Mouse (Mus musculus): ENCODE results near the gene Ttc1. TPM values are rescaled to one million over a fixed set of nuclear protein-coding genes. Genes with fewer than 3 reads are reported as not detected.

The Ttc1 gene
- 10 to 100 TPM; 49.3 to 56.7 TPM for total RNA-seq (2021)

- intact Hi-C loops (cut with DNase I): loop anchor here (5.0 kb wide), 1 partner anchor 65 kb away; the partner anchor contains the start of gene Pwwp2a
- peak; percentile 96 for DNase-seq
Observed at GRCm38 (mm10) chr11:43747233-43748226, at the start of gene Ttc1. Gene Ttc1 (minus strand): TSS chr11:43748008.

GRCm38 (mm10) chr11:43795992-43796391 is 48.2 kb upstream of the Ttc1 start:
- intact Hi-C loops (cut with DNase I): no loop called here
- DNase-seq: no peak

- DNase-seq: peak in 1 of 2 experiments; percentile 26
Observed at GRCm38 (mm10) chr11:43790446-43790845, 42.6 kb upstream of the Ttc1 start.

DNA sequence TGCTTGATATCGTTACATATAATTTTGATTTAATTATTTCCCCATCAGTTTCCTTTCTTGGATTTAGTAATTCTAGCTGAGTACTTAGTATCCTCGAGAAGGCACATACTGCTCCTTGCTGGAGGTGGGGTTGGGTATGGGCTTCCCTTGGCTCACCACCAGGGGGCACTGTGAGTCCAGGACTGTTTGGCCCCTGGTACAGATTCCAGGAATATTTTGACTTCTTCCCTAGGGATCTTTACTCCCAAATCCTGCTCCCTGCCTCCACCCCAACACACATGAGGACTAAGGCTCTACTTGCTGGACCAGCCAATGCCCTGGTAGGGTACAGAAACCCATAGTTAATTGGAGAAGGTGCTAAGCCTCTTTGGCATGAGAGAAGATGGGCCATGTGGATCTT is 36.0 kb upstream of the Ttc1 start:
- peak; percentile 71 to 78 for DNase-seq
- intact Hi-C loops (cut with DNase I): loop anchor here (2.0 to 5.0 kb wide), 4 partner anchors 53 to 669 kb away; no protein-coding TSS in a partner anchor

More at GRCm38 (mm10) chr11:43790446-43790845, 42.6 kb upstream of the Ttc1 start:
- intact Hi-C loops (cut with DNase I): no loop called here

DNA sequence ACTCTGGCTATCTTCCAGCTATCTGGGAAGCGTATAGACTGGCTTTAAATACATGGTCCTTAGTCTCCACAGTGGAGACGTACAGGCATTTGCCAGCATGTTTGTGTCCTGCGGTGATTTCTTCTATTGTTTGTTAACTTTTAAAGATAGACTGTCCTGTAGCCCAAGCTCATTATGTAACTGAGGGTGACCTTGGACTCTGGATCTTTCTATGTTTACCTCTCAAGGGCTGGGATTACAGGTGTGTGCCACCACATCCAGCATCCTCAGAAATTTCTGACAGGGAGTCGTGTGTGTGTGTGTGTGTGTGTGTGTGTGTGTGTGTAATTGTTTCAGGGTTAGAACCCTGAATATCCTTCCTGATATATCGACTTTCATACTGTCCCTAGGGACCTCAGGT is 35.3 kb upstream of the Ttc1 start:
- intact Hi-C loops (cut with DNase I): loop anchor here (2.0 to 5.0 kb wide), 4 partner anchors 54 to 669 kb away; no protein-coding TSS in a partner anchor
- no peak for DNase-seq

DNA sequence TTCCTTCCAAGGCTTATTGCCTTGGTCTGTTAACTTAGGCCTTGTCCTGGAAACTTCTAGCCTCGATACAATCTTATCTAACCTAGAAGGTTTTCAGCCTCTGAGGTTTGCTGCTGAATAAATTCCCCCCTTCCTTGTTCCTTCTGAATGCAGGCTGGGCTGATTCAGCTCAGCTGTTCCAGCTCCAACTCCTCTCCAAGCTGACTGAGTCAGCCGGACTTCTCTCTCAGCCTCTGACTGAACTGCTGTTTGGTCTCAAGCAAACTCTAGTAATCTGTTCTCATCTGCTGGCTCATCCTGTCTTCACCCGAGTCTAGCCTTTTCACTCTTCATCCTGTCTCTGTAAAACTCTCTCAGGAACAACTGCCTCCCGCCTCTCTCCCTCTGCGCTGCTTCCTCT is 31.7 kb upstream of the Ttc1 start:
- no peak for DNase-seq
- intact Hi-C loops (cut with DNase I): no loop called here

GRCm38 (mm10) chr11:43776324-43776694 is 28.5 kb upstream of the Ttc1 start:
- intact Hi-C loops (cut with DNase I): no loop called here
- DNase-seq: no peak

DNA sequence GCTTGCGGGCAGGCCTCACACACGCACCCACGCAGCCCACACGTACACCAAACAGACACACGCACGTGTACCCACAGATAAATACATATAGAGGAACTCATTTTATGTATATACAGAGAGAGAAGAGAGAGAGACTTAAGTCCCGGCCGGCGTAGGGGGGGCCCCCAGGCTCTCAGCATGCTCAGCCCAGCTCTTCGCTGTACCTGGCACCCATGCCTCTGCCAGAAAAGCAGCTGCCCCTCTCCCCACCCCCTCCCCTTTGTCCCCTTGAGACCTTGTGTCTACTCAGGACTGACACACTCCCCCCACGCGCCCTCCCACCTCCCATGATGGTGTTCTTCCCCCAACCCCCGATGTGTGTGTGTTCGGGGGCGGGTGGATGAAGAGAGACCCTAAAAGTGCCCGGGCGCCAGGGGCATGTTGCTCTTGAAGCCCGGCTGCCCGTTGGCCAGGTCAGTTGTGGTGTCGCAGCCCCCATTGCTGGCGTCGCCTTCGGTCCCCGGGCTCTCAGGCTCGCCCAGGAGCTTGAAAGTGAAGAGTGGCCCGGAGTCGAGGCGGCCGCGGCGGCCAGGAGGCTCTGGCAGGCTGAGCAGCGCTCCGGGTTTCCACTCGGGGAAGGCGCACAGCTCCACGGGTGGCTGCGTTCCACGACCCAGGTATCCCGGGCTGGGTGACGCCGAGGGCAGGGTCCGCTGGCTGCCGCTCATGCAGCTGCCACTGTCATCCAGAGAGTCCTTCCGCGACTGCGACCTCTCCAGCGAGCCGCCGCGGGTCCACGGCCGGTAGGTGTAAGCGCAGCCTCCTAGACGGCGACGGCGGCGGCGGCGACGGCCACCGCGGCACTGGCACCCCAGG is 27.9 kb upstream of the Ttc1 start:
- DNase-seq: no peak

DNA sequence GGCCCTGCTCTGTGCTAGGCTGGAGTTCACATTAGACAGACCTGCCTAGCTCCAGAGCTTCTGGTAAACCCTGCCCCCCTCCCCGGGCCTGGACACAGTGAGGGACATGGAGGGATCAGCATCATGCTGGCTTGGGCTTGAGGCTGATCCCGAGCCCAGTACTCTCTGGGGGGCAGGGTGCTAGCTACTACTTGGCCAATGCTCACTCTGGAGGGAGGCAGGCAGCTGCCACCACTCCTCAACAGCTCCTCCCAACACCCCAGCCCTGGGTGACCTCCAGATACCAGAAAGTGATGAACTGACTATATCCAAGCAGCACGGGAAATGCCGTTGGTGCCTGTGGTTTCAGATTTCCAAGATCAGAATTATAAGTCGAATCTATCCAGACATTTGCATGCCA is 25.9 kb upstream of the Ttc1 start:
- intact Hi-C loops (cut with DNase I): no loop called here
- DNase-seq: no peak

More for the DNA sequence above, 27.9 kb upstream of the Ttc1 start:
- intact Hi-C loops (cut with DNase I): no loop called here

GRCm38 (mm10) chr11:43770110-43770509 is 22.3 kb upstream of the Ttc1 start:
- no peak for DNase-seq
- intact Hi-C loops (cut with DNase I): no loop called here

GRCm38 (mm10) chr11:43767749-43768148 is 19.9 kb upstream of the Ttc1 start:
- intact Hi-C loops (cut with DNase I): loop anchor here (1.0 to 5.0 kb wide), 4 partner anchors 70 to 685 kb away; no protein-coding TSS in a partner anchor
- DNase-seq: no peak

DNA sequence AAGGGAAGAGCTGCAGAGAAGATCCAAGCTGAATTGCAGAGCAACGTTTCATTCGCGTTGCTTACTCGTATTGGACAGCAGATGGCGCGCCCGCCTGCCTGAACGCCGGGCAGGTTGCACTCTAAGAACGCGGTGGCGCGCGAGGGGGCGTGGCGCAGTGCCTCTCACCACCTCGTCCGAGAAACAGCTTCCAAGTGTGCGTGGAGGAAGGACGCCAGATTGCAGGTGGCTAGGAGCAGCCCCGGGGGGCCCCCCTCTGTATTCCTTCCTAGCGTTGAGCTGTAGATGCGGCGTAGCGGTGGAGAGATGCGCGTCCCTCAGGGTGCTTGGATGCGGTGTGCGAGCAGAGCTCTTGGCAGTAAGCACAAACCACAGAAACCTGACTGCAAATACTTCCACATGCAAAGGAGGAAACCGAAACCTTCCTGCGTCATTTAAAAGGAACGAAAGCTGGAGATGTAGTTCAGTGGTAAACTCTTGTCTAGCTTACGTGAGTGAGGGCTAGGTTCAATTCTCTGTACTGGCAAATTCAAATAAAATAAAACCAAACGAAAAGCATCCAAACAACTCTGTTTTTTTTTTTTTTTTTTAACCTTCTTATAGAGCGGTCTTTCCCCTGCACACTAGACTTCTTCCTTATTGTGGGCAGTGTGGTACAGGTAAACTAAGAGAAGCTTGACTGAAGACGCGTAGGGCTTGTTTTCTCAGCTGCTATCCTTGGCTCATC is 19.3 kb upstream of the Ttc1 start:
- intact Hi-C loops (cut with DNase I): loop anchor here (1.0 to 5.0 kb wide), 4 partner anchors 70 to 686 kb away; no protein-coding TSS in a partner anchor
- DNase-seq: peak; percentile 68 to 73

DNA sequence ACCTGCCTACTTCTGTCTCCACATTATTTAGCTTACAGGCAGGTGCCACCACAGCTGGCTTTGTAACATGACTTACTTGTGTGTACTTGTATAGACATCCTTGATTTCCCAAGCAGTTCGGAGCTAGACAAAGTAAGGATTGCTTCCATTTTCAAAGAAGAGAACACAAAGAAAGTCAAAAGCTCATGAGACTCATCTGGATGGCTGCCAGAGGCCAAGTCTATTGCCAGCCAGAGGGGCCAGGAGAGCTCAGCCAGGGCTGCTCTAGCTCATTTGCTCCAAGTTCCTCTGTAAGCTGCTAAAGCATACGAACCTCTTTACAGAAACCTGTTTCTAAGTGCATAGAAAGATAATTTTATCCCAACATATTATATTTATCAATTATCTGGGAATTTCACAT is 10.6 kb upstream of the Ttc1 start:
- intact Hi-C loops (cut with DNase I): no loop called here
- no peak for DNase-seq

- intact Hi-C loops (cut with DNase I): no loop called here
- DNase-seq: no peak
Observed at GRCm38 (mm10) chr11:43755411-43755810, 7.6 kb upstream of the Ttc1 start.

GRCm38 (mm10) chr11:43754568-43754967 is 6.8 kb upstream of the Ttc1 start:
- intact Hi-C loops (cut with DNase I): no loop called here

DNA sequence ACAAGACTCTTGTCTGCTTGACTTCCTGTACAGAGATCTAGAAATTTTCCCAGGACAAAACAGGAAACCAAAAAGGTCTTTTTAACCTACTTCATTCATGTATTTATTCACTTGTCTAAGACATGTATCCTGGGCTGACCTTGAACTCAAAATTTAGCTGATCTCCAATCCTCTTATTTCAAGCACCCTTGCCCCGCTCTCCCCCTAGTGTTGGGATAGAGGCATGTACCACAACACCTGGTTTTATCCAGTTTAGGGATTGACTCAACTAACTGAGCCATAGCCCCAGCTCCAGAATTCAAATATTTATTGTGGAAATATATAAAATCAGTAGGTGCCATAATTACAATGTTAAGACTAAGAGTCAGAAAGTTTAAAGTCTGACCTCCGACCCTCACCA is 3.7 kb upstream of the Ttc1 start:
- intact Hi-C loops (cut with DNase I): no loop called here
- DNase-seq: no peak

More at GRCm38 (mm10) chr11:43754568-43754967, 6.8 kb upstream of the Ttc1 start:
- no peak for DNase-seq

- intact Hi-C loops (cut with DNase I): no loop called here
- DNase-seq: no peak
Observed at GRCm38 (mm10) chr11:43728737-43729301, 19.0 kb downstream of the Ttc1 start.

DNA sequence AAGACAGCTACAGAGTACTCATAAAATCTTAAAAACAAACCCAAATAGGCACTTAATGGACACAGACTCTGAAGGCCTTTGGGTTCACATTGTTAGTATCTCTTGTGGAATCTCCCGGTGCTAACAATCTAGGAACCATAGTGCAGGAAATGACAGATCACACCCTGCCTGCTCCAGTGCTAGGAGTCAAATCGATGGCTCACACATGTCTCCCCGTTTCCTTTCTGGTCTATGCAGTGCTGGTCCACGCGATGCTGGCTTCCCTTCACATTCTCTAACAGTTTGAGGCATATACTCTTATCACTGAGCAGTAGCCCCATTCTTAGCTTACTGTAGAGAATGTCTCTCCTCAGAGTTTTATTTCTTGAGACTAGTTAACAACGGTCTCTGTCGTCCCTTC is 20.0 kb downstream of the Ttc1 start:
- no peak for DNase-seq
- intact Hi-C loops (cut with DNase I): no loop called here

DNA sequence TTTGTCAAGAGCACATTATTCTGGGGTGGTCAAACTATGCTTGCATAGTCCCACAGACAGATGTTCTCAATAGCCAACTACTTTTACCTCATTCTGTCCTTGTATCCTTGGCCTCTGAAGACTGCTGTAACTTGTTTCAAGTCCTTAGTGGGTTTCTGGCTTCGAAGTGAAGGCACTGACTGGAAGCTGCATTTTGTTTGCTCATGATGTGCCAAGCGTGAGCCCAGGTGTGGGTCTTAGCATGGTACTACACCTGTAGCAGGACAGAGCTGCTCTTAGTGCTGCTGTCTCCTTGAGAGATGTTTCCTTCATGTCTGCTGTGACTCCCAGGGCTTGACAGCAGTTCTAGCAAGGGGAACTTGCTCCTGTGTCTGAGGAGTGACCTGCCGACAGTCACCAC is 24.4 kb downstream of the Ttc1 start:
- DNase-seq: no peak
- intact Hi-C loops (cut with DNase I): no loop called here

DNA sequence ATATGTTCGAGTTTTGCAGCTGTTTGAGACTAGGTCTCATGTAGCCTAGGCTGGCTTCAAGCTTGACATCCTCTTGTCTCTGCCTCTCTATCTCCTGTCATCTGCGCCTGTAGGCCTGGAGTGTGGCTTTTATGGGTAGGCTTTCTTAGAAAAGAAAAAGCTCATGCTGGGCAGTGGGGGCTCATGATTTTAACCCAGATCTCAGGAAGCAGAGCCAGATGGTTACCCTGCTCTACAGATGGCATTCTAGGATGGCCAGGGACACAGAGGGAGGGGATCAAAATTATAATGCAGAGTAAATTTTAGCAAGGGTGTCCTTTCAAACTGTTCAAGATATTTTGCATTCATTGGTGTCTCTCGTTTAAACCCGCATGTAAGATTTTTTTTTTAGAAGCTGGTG is 35.6 kb downstream of the Ttc1 start:
- intact Hi-C loops (cut with DNase I): no loop called here
- no peak for DNase-seq

Data from heart, postnatal 36 days (tissue).